Mouse (Mus musculus): ENCODE results near the gene 4931428L18Rik. TPM values are rescaled to one million over a fixed set of nuclear protein-coding genes. Genes with fewer than 3 reads are reported as not detected.

The 4931428L18Rik gene
- polyA plus RNA-seq, 1 experiment from 2014 or later: not detected

- Histone ChIP-seq H3K36me3 (ENCODE audit: control insufficient read depth, insufficient read depth, low read length) (no peaks in the 10 kb centered on the region), H3K27ac (ENCODE audit: low read length) (peak overlapping the region; percentile 61; the same call in 1 of the 2 replicates), H3K4me1 (ENCODE audit: control insufficient read depth, insufficient read depth, low read length) (peaks cover 11% of the 10 kb centered on the region; the same call in 1 of the 2 replicates), H3K4me2 (replicated peaks; ENCODE audit: low read depth, low read length) (no peak overlapping the region), H3K27me3 (ENCODE audit: control insufficient read depth, insufficient read depth, low read length) (no peaks in the 10 kb centered on the region), H3K9me3 (ENCODE audit: control insufficient read depth, low read depth, low read length) (no peaks in the 10 kb centered on the region), H3K4me3 (ENCODE audit: low read depth, low read length) (no peak overlapping the region), H3K9ac (replicated peaks; ENCODE audit: low read depth, low read length) (no peak overlapping the region)
- 24% methylated on average over 5 of the region's 5 CpGs for WGBS
- ATAC-seq (ENCODE audit: insufficient number of reproducible peaks, insufficient read depth, low FRiP score, low read depth): peak; percentile 16; the same call in 1 of the 2 replicates
These were observed 126.6 kb downstream of the 4931428L18Rik start for GRCm38 (mm10) chr1:31095706-31096465.

DNA sequence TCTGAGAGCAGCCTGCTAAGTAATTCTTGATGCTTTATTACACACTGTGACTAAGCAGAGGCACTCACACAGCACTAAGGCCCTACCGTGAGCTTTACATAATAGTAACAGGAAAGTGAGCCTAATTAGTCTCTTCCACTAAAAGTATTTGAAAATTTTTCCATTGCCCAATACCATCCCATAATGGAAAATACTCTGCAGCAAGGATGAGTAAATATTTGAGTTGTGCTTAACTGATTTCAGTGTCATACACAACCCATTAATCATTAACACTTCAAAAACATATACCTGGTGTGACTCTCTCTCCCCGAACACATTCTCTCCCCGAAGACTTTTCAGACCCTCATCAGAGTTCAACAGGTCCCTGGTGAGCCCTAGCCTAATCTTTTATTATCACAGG, 127.7 kb downstream of the 4931428L18Rik start:
- peak overlapping the region; percentile 49; the same call in 1 of the 2 replicates for H3K27ac ChIP-seq (ENCODE audit: low read length)
- H3K9me3 ChIP-seq (ENCODE audit: control insufficient read depth, low read depth, low read length): no peaks in the 10 kb centered on the region
- H3K4me3 ChIP-seq (ENCODE audit: low read depth, low read length): no peak overlapping the region
- no peaks in the 10 kb centered on the region for H3K27me3 ChIP-seq (ENCODE audit: control insufficient read depth, insufficient read depth, low read length)
- H3K4me2 ChIP-seq (replicated peaks; ENCODE audit: low read depth, low read length): no peak overlapping the region
- ATAC-seq (ENCODE audit: insufficient number of reproducible peaks, insufficient read depth, low FRiP score, low read depth): peak; percentile 93
- 52% methylated on average over 3 of the region's 3 CpGs for WGBS
- no peaks in the 10 kb centered on the region for H3K36me3 ChIP-seq (ENCODE audit: control insufficient read depth, insufficient read depth, low read length)
- no peak overlapping the region for H3K9ac ChIP-seq (replicated peaks; ENCODE audit: low read depth, low read length)
- peaks cover 11% of the 10 kb centered on the region; the same call in 1 of the 2 replicates for H3K4me1 ChIP-seq (ENCODE audit: control insufficient read depth, insufficient read depth, low read length)

DNA sequence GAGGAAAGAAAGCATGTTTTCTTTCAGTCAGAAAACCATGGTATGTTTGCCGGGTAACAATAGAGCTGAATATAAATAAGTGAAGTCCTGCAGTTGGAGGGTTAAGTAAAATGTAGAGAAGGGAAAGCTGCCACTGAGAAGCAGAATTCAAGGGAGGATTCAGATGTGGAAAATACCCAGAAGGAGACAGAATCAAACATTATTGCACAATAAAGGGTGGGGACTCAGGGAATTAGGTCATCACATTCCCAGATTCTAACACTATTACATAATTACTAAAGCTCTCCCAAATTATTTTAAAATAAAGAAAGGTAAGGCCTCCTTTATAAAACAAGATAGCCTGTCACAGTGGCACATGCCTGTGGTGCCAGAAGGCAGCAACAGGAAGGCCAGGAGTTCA, 128.5 kb downstream of the 4931428L18Rik start:
- no peak for ATAC-seq (ENCODE audit: insufficient number of reproducible peaks, insufficient read depth, low FRiP score, low read depth)
- 69% methylated on average over 1 of the region's 1 CpGs for WGBS
- Histone ChIP-seq H3K9me3 (ENCODE audit: control insufficient read depth, low read depth, low read length) (no peaks in the 10 kb centered on the region), H3K9ac (replicated peaks; ENCODE audit: low read depth, low read length) (no peak overlapping the region), H3K4me1 (ENCODE audit: control insufficient read depth, insufficient read depth, low read length) (peaks cover 11% of the 10 kb centered on the region; the same call in 1 of the 2 replicates), H3K27me3 (ENCODE audit: control insufficient read depth, insufficient read depth, low read length) (no peaks in the 10 kb centered on the region), H3K36me3 (ENCODE audit: control insufficient read depth, insufficient read depth, low read length) (no peaks in the 10 kb centered on the region), H3K27ac (ENCODE audit: low read length) (no peak overlapping the region; the same call in 1 of the 2 replicates), H3K4me2 (replicated peaks; ENCODE audit: low read depth, low read length) (no peak overlapping the region), H3K4me3 (ENCODE audit: low read depth, low read length) (no peak overlapping the region)

GRCm38 (mm10) chr1:31088686-31089085, 133.8 kb downstream of the 4931428L18Rik start:
- no peak for ATAC-seq (ENCODE audit: insufficient number of reproducible peaks, insufficient read depth, low FRiP score, low read depth)
- Histone ChIP-seq H3K27me3 (ENCODE audit: control insufficient read depth, insufficient read depth, low read length) (no peaks in the 10 kb centered on the region), H3K4me3 (ENCODE audit: low read depth, low read length) (no peak overlapping the region), H3K27ac (ENCODE audit: low read length) (no peak overlapping the region), H3K9me3 (ENCODE audit: control insufficient read depth, low read depth, low read length) (no peaks in the 10 kb centered on the region), H3K9ac (replicated peaks; ENCODE audit: low read depth, low read length) (no peak overlapping the region), H3K36me3 (ENCODE audit: control insufficient read depth, insufficient read depth, low read length) (no peaks in the 10 kb centered on the region), H3K4me2 (replicated peaks; ENCODE audit: low read depth, low read length) (no peak overlapping the region), H3K4me1 (ENCODE audit: control insufficient read depth, insufficient read depth, low read length) (no peaks in the 10 kb centered on the region)
- 54% methylated on average over 4 of the region's 4 CpGs for WGBS

DNA sequence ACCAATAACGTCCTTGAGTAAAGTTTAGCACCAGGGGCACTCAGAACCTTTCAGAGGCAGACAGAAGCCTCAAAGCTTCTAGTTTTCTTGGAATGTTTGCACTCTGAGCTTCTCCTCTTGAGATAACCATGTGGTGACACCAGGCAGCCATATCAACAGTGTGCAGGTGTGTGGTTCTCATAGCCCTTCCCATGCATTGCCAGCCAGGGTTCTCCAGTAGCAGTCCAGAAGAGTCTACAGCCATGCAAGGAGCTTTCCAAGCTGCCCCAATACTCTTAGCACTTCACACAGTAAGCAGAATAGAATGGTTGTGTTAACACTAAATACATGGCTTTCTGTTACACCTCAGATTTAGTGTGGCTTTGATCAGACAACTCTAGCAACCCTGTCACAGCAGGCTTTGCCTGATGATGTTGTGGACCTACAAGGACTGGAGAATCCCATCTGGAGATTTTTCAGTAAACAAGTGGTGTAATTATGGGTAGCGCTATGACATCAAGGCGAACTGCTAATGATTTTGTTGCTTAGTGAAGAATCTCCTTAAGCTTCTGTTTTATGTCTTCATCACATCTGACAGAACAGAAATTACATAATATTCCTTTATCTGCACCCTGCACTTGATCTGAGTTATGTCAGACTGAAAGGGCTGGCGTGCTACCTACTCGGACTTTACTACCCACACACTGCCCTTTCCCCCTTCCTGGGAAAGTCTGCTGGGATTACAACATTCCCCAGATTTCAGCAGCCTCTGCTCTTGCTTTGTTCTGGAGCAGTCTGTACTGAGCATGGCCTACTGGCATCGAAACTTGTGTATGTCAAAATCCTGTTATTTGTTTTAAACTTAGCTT, 149.7 kb downstream of the 4931428L18Rik start:
- no peak; the same call in 1 of the 2 replicates for ATAC-seq (ENCODE audit: insufficient number of reproducible peaks, insufficient read depth, low FRiP score, low read depth)
- Histone ChIP-seq H3K9ac (replicated peaks; ENCODE audit: low read depth, low read length) (no peak overlapping the region), H3K9me3 (ENCODE audit: control insufficient read depth, low read depth, low read length) (no peaks in the 10 kb centered on the region), H3K27ac (ENCODE audit: low read length) (no peak overlapping the region), H3K4me2 (replicated peaks; ENCODE audit: low read depth, low read length) (no peak overlapping the region), H3K4me3 (ENCODE audit: low read depth, low read length) (no peak overlapping the region), H3K4me1 (ENCODE audit: control insufficient read depth, insufficient read depth, low read length) (no peaks in the 10 kb centered on the region), H3K36me3 (ENCODE audit: control insufficient read depth, insufficient read depth, low read length) (no peaks in the 10 kb centered on the region), H3K27me3 (ENCODE audit: control insufficient read depth, insufficient read depth, low read length) (no peaks in the 10 kb centered on the region)
- WGBS: 57% methylated on average over 6 of the region's 6 CpGs

GRCm38 (mm10) chr1:31071209-31071608, 151.3 kb downstream of the 4931428L18Rik start:
- Histone ChIP-seq H3K27me3 (ENCODE audit: control insufficient read depth, insufficient read depth, low read length) (no peaks in the 10 kb centered on the region), H3K4me2 (replicated peaks; ENCODE audit: low read depth, low read length) (no peak overlapping the region), H3K27ac (ENCODE audit: low read length) (no peak overlapping the region), H3K36me3 (ENCODE audit: control insufficient read depth, insufficient read depth, low read length) (no peaks in the 10 kb centered on the region), H3K4me1 (ENCODE audit: control insufficient read depth, insufficient read depth, low read length) (no peaks in the 10 kb centered on the region), H3K4me3 (ENCODE audit: low read depth, low read length) (no peak overlapping the region), H3K9me3 (ENCODE audit: control insufficient read depth, low read depth, low read length) (no peaks in the 10 kb centered on the region), H3K9ac (replicated peaks; ENCODE audit: low read depth, low read length) (no peak overlapping the region)
- ATAC-seq (ENCODE audit: insufficient number of reproducible peaks, insufficient read depth, low FRiP score, low read depth): no peak
- WGBS: 77% methylated on average over 2 of the region's 2 CpGs

GRCm38 (mm10) chr1:31064817-31065740, 157.4 kb downstream of the 4931428L18Rik start:
- Histone ChIP-seq H3K27me3 (ENCODE audit: control insufficient read depth, insufficient read depth, low read length) (no peaks in the 10 kb centered on the region), H3K9ac (replicated peaks; ENCODE audit: low read depth, low read length) (no peak overlapping the region), H3K4me3 (ENCODE audit: low read depth, low read length) (no peak overlapping the region), H3K27ac (ENCODE audit: low read length) (no peak overlapping the region), H3K36me3 (ENCODE audit: control insufficient read depth, insufficient read depth, low read length) (no peaks in the 10 kb centered on the region), H3K4me2 (replicated peaks; ENCODE audit: low read depth, low read length) (no peak overlapping the region), H3K9me3 (ENCODE audit: control insufficient read depth, low read depth, low read length) (no peaks in the 10 kb centered on the region), H3K4me1 (ENCODE audit: control insufficient read depth, insufficient read depth, low read length) (no peaks in the 10 kb centered on the region)
- 71% methylated on average over 12 of the region's 12 CpGs for WGBS
- no peak for ATAC-seq (ENCODE audit: insufficient number of reproducible peaks, insufficient read depth, low FRiP score, low read depth)

- Histone ChIP-seq H3K4me3 (ENCODE audit: low read depth, low read length) (no peak overlapping the region), H3K36me3 (ENCODE audit: control insufficient read depth, insufficient read depth, low read length) (no peaks in the 10 kb centered on the region), H3K4me2 (replicated peaks; ENCODE audit: low read depth, low read length) (no peak overlapping the region), H3K4me1 (ENCODE audit: control insufficient read depth, insufficient read depth, low read length) (no peaks in the 10 kb centered on the region), H3K9ac (replicated peaks; ENCODE audit: low read depth, low read length) (no peak overlapping the region), H3K9me3 (ENCODE audit: control insufficient read depth, low read depth, low read length) (no peaks in the 10 kb centered on the region), H3K27me3 (ENCODE audit: control insufficient read depth, insufficient read depth, low read length) (no peaks in the 10 kb centered on the region), H3K27ac (ENCODE audit: low read length) (no peak overlapping the region)
- 63% methylated on average over 4 of the region's 4 CpGs for WGBS
- ATAC-seq (ENCODE audit: insufficient number of reproducible peaks, insufficient read depth, low FRiP score, low read depth): no peak
These were observed 162.7 kb downstream of the 4931428L18Rik start for GRCm38 (mm10) chr1:31059806-31060205.

Measured in stomach, embryonic 14.5 days (tissue).